Mouse (Mus musculus) E14TG2a.4 (cell line): ENCODE measurements around the gene BC005537.

Source experiments
- CTCF ChIP-seq: conservative IDR thresholded peaks from 2 replicates; pipeline ENCODE4 v1.5.1; 2014; ENCODE audit warnings: low read length
- NANOG ChIP-seq: IDR thresholded peaks from 2 replicates; pipeline ENCODE4 v1.6.1; 2014; ENCODE audit warnings: borderline replicate concordance, low read length, mixed read lengths
- POU5F1 ChIP-seq: IDR thresholded peaks from 2 replicates; pipeline ENCODE4 v1.6.1; 2014; ENCODE audit warnings: low read length, borderline replicate concordance

DNA sequence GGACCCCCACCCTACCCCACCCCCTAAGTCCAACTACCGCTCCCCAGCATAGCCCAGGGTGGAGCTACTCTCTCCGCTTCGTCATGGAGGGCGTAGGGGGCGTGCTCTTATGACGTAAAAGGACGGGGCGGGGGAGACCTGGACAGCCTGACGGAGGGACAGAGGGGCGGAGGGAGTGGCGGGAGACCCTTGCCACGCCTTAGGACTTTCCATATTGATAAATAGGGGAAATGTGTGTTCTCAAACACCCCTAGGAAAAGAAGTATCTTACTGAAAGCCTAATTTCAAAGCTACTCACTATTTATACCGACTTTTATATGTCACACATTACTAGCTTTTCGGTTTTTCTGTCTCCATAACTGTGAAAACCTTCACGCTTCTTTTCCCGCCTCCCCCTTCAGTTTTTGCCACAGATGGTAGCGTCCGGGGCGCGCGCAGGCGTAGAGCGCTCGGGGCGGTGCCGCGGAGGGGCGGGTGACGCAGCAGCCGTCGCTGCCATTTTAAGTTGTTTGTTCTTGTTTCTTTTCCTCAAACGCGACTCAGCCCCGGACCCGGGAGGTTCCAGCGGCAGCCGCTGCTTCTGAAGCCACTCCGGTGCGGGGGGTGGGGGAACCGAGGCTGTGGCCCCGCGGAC lies 666 bp upstream of the BC005537 start:
- TF ChIP-seq CTCF, result no peak
- no peak for TF ChIP-seq NANOG
- no peak for TF ChIP-seq POU5F1
